Mouse (Mus musculus): ENCODE data around the gene Hist1h2be. TPM values are rescaled to one million over a fixed set of nuclear protein-coding genes. Genes with fewer than 3 reads are reported as not detected.
"Not testable (repeated sequence)": the region's sequence is repeated elsewhere in the genome, so short reads cannot be mapped to it uniquely, and the experiment has no call there.

Hist1h2be gene
- polyA plus RNA-seq, 1 experiment from 2014 or later: 3.0 TPM

DNA sequence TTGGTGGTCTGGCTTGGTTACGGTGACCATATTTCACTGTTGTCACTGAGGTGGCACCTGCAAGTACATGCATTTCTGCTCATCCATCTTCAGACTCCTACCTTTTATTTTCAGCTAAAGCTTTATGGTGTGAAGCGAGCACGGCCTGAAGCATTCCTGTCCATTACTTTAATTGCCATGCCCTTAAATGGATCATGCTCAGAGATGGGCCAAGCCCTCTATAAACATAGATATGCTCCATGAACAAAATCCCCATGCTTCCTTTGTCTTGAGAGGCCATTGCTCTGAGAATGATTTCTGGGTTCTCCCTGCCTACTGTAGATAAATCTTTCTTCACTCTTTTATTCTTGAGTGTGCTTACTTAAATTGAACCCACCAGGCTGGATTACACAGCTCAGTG is 16.5 kb downstream of the Hist1h2be start:
- Histone ChIP-seq H3K36me3 (ENCODE audit: insufficient read depth) (no peaks in the 10 kb centered on the region), H3K4me3 (ENCODE audit: low read depth, low read length) (no peak overlapping the region), H3K4me1 (ENCODE audit: insufficient read depth) (no peaks in the 10 kb centered on the region), H3K9me3 (ENCODE audit: low read depth, low read length) (no peaks in the 10 kb centered on the region), H3K9ac (no peak overlapping the region), H3K27me3 (ENCODE audit: insufficient read depth, low read length) (no peaks in the 10 kb centered on the region), H3K27ac (ENCODE audit: low read depth) (no peak overlapping the region), H3K4me2 (no peak overlapping the region)
- no peak for DNase-seq
- WGBS: 91% methylated on average over 3 of the region's 3 CpGs
- no peak for TF ChIP-seq CTCF (IDR thresholded peaks at IDR 0.05; ENCODE audit: low read depth)
- ATAC-seq (ENCODE audit: insufficient read depth): no peak

DNA sequence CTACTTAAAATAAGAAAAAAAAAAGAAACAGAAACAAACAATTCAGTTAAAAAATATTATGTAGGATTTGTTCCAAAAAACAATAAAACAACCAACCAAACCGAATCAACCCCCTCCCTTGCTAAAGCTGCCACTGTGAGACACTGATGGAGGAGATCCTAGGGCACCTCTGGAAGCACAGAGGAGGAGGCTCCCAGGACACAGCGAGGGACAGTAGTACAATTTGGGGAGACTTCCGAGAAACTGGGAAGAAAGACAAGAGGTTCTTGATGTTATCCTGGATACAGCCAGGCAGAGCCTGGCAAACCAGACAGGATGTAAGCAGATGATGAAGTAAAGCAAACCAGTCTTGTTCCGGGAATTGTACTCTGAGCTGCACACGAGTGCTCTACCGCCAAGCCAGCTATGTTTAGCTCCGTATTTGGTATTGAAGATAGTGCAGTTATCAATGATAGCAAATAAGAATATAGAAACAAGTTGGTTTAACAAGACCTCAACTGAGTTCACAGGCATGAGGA is 17.7 kb downstream of the Hist1h2be start:
- TF ChIP-seq CTCF (IDR thresholded peaks at IDR 0.05; ENCODE audit: low read depth): no peak
- Histone ChIP-seq H3K4me1 (ENCODE audit: insufficient read depth) (no peaks in the 10 kb centered on the region), H3K27ac (ENCODE audit: low read depth) (no peak overlapping the region), H3K9me3 (ENCODE audit: low read depth, low read length) (no peaks in the 10 kb centered on the region), H3K4me3 (ENCODE audit: low read depth, low read length) (no peak overlapping the region), H3K36me3 (ENCODE audit: insufficient read depth) (no peaks in the 10 kb centered on the region), H3K27me3 (ENCODE audit: insufficient read depth, low read length) (no peaks in the 10 kb centered on the region), H3K4me2 (no peak overlapping the region), H3K9ac (no peak overlapping the region)
- DNase-seq (peak; percentile 32), ATAC-seq (ENCODE audit: insufficient read depth) (no peak)
- 67% methylated on average over 7 of the region's 7 CpGs for WGBS

DNA sequence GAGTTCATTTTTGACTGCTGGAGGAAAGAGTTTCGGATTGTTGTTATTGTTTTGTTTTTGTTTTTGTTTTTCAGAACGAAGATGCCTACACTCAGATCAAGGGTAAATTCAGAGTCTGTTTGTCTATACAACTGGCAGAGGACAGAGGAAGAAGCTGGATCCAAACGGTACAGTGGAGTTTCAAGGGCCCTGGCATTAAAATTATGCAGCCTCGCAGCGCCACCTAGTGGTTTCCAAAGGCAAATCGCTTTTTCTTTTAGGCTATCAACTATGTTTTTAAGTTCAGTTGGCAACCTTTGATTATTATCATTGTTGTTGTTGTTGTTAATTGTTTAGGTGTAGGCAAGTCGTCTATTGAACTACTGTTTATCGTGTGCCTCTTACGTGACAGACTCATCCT is 23.0 kb downstream of the Hist1h2be start:
- H3K9ac ChIP-seq: no peak overlapping the region
- H3K27ac ChIP-seq (ENCODE audit: low read depth): no peak overlapping the region
- 4% methylated on average over 9 of the region's 9 CpGs for WGBS
- H3K4me2 ChIP-seq: no peak overlapping the region
- DNase-seq (peak; percentile 93), ATAC-seq (ENCODE audit: insufficient read depth) (peak; percentile 52; the same call in 1 of the 2 replicates)
- H3K36me3 ChIP-seq (ENCODE audit: insufficient read depth): no peaks in the 10 kb centered on the region
- no peaks in the 10 kb centered on the region for H3K27me3 ChIP-seq (ENCODE audit: insufficient read depth, low read length)
- peaks cover 4% of the 10 kb centered on the region; the same call in 1 of the 2 replicates for H3K4me1 ChIP-seq (ENCODE audit: insufficient read depth)
- no peaks in the 10 kb centered on the region for H3K9me3 ChIP-seq (ENCODE audit: low read depth, low read length)
- no peak overlapping the region for H3K4me3 ChIP-seq (ENCODE audit: low read depth, low read length)
- peak; percentile 82 for TF ChIP-seq CTCF (IDR thresholded peaks at IDR 0.05; ENCODE audit: low read depth)

DNA sequence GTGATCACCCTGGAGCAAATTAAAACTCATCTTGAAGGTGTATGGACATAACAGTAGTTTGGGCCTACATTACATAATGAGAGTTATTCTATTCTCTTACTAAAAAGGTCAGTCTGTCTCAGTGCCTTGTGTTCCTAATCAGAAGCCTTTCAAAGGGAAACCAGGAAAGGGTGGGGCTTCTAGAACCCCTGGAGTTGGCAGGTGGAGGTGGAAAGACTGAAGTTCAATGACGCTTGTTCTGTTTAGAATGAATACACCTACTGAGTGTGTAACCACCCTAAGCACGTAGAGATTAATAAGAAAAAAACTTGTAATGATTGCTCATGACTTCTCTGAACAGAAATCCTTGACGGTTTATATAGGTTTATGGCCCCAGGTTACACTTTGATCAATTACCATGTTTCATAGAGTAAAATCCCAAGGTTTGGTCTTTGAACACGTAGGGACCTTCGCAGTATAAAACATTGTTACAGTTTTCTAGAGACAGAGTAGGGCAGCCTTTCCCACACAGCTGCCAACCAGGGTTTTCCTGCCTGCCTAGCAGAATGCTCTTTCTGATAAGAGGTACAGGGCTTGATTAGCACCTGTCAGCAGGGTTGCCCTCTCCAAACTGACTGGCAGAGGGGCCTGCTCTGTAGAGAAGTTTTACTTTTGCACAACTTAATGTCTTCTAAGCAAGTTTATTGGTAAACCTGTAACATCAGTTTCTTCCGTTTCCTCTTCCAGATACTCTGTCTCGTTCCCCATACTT is 25.1 kb downstream of the Hist1h2be start:
- no peaks in the 10 kb centered on the region for H3K36me3 ChIP-seq (ENCODE audit: insufficient read depth)
- no peak for ATAC-seq (ENCODE audit: insufficient read depth)

DNA sequence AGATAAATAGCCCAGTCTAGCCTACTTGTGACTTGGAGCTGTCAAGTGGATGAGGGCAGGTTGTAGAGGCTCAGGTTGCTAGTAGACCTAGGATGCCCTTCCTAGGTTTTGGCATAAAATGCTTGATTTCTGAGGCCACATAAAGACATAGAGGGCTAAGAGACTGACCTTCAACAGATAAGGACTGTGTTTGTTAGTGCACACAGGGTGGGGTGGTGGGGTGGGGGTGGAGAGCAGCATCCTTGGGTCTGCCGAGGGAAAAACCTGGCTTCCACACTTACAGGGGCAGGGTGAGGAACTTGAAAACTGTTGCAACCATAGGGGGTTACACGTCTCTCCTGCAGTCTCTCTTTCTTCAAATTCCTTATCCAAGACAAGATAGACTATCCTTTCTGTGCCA is 25.7 kb downstream of the Hist1h2be start:
- ATAC-seq (ENCODE audit: insufficient read depth) (no peak), DNase-seq (no peak)
- H3K4me2 ChIP-seq: no peak overlapping the region
- WGBS: 72% methylated on average over 2 of the region's 2 CpGs
- H3K4me1 ChIP-seq (ENCODE audit: insufficient read depth): peaks cover 4% of the 10 kb centered on the region; the same call in 1 of the 2 replicates
- H3K9ac ChIP-seq: no peak overlapping the region
- H3K4me3 ChIP-seq (ENCODE audit: low read depth, low read length): no peak overlapping the region
- H3K27me3 ChIP-seq (ENCODE audit: insufficient read depth, low read length): no peaks in the 10 kb centered on the region
- H3K9me3 ChIP-seq (ENCODE audit: low read depth, low read length): no peaks in the 10 kb centered on the region
- no peak overlapping the region for H3K27ac ChIP-seq (ENCODE audit: low read depth)
- no peaks in the 10 kb centered on the region for H3K36me3 ChIP-seq (ENCODE audit: insufficient read depth)
- no peak for TF ChIP-seq CTCF (IDR thresholded peaks at IDR 0.05; ENCODE audit: low read depth)

More for the DNA sequence above, 25.1 kb downstream of the Hist1h2be start:
- whole genome bisulfite sequencing: 85% methylated on average over 7 of the region's 7 CpGs
- no peak for TF ChIP-seq CTCF (IDR thresholded peaks at IDR 0.05; ENCODE audit: low read depth)
- Histone ChIP-seq H3K4me1 (ENCODE audit: insufficient read depth) (peaks cover 4% of the 10 kb centered on the region; the same call in 1 of the 2 replicates), H3K27me3 (ENCODE audit: insufficient read depth, low read length) (no peaks in the 10 kb centered on the region), H3K4me3 (ENCODE audit: low read depth, low read length) (no peak overlapping the region), H3K27ac (ENCODE audit: low read depth) (no peak overlapping the region), H3K4me2 (no peak overlapping the region), H3K9ac (no peak overlapping the region), H3K9me3 (ENCODE audit: low read depth, low read length) (no peaks in the 10 kb centered on the region)
- no peak for DNase-seq

DNA sequence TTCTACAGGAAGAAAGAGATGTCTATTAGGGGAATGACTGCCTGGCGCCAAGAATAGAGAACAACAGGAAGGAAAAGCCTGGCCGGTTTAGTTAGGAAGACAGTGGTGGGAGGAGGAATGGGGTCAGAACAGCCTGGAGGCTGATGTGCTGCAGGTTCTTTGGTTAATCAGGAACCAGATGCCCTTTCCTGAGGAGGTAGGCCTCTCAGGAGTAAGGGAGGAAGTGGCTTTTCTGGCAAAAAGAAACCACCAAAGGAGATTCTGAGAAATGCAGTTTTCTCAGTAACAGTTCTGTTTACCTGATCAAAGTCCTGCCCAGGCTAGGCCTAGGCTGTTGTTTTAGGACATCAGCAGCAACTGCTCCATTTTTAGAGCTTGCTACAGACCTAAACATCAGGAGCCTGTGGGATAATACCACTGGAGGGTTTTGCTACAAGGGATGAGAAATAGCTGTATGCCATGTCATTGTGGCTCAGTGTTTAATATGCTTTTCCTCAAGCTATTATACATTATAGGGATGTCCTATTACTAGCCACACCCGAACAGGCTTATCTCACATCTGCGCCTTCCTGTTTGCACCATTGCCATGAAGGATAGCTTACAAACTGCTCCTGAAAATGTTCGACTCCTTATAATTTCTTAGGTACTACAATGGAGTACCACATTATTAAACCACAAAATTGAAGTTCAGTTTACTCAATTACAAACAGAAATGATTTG is 27.7 kb downstream of the Hist1h2be start:
- H3K9ac ChIP-seq: peak overlapping the region; percentile 20; the same call in 1 of the 2 replicates
- ATAC-seq (ENCODE audit: insufficient read depth) (no peak), DNase-seq (peak; percentile 37)
- no peak overlapping the region for H3K4me3 ChIP-seq (ENCODE audit: low read depth, low read length)
- WGBS: 70% methylated on average over 5 of the region's 5 CpGs
- no peak overlapping the region for H3K4me2 ChIP-seq
- H3K27me3 ChIP-seq (ENCODE audit: insufficient read depth, low read length): no peaks in the 10 kb centered on the region
- no peak for TF ChIP-seq CTCF (IDR thresholded peaks at IDR 0.05; ENCODE audit: low read depth)
- peaks cover 4% of the 10 kb centered on the region; the same call in 1 of the 2 replicates for H3K4me1 ChIP-seq (ENCODE audit: insufficient read depth)
- peak overlapping the region; percentile 83 for H3K27ac ChIP-seq (ENCODE audit: low read depth)
- H3K36me3 ChIP-seq (ENCODE audit: insufficient read depth): no peaks in the 10 kb centered on the region
- no peaks in the 10 kb centered on the region for H3K9me3 ChIP-seq (ENCODE audit: low read depth, low read length)

DNA sequence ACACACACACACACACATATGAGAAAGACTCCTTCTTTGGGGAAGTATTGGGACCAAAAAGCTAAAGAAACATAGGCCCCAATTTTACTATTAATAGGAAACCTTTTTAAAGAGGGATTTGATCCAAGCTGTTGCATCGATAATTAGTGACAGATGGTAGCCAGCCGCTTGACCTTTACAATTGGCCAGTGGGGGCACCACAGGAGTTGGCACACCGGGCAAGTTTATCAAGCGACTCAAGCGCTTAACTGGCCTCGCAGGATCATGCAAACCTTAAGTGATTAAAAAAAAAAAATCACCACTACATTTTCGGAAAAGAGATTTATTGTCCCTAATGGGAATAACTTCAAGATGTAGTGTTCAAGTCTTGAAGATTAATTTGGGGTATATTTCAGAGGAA is 28.3 kb downstream of the Hist1h2be start:
- no peak for TF ChIP-seq CTCF (IDR thresholded peaks at IDR 0.05; ENCODE audit: low read depth)
- Histone ChIP-seq H3K4me2 (no peak overlapping the region), H3K4me1 (ENCODE audit: insufficient read depth) (peaks cover 4% of the 10 kb centered on the region; the same call in 1 of the 2 replicates), H3K27me3 (ENCODE audit: insufficient read depth, low read length) (no peaks in the 10 kb centered on the region), H3K36me3 (ENCODE audit: insufficient read depth) (no peaks in the 10 kb centered on the region), H3K9ac (peak overlapping the region; percentile 20; the same call in 1 of the 2 replicates), H3K4me3 (ENCODE audit: low read depth, low read length) (no peak overlapping the region), H3K27ac (ENCODE audit: low read depth) (peak overlapping the region; percentile 83; the same call in 1 of the 2 replicates), H3K9me3 (ENCODE audit: low read depth, low read length) (no peaks in the 10 kb centered on the region)
- 84% methylated on average over 7 of the region's 7 CpGs for WGBS
- DNase-seq (no peak), ATAC-seq (ENCODE audit: insufficient read depth) (no peak)

DNA sequence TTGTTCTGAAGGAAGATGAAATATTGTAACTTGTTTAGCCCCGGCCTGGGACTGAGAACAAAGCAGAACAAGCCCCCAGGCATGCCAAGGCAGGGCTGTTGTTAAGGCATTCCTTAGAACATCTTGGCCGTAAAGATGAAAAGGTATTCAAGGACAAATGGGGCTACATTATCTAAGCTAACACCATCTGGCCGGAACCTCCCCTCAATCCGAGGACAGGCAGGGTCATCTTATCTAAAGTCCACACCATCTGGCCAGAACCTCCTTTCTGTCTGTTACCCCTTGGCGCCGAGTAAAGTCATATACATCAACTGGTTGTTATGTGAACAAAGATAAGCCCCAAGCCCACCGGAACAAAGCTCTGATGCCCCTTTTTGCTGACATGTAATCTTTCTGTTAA is 29.0 kb downstream of the Hist1h2be start:
- DNase-seq; H3K4me3 ChIP-seq (ENCODE audit: low read depth, low read length); H3K36me3 ChIP-seq (ENCODE audit: insufficient read depth); H3K27ac ChIP-seq (ENCODE audit: low read depth); H3K27me3 ChIP-seq (ENCODE audit: insufficient read depth, low read length); H3K4me2 ChIP-seq; H3K9me3 ChIP-seq (ENCODE audit: low read depth, low read length); ATAC-seq (ENCODE audit: insufficient read depth); H3K9ac ChIP-seq; H3K4me1 ChIP-seq (ENCODE audit: insufficient read depth): not testable (repeated sequence)
- WGBS: 70% methylated on average over 6 of the region's 7 CpGs

Data from lung, embryonic 14.5 days (tissue).